Mouse (Mus musculus) liver, embryonic 11.5 days (tissue): Measurements from ENCODE around the gene Cmtm7. TPM values are rescaled to one million over a fixed set of nuclear protein-coding genes. Genes with fewer than 3 reads are reported as not detected.

Source experiments
- ATAC-seq: fragments of 200-750 bp; cut with Nextera tagmentation; replicated peaks from 2 replicates; pipeline ENCODE4 v1.8.0; 2017; ENCODE audit warnings: moderate number of reproducible peaks, mild to moderate bottlenecking, moderate TSS enrichment, moderate library complexity; ENCODE audit not compliant: low FRiP score
- DNase-seq: peaks from one replicate; pipeline ENCODE4 v3.0.0-alpha.2; 2017; ENCODE audit warnings: low spot score
- H3K27ac ChIP-seq: fragments of 300-500 bp; sonication (generic); 2 replicates; pipeline ENCODE4 v1.5.1; 2014; ENCODE audit warnings: mild to moderate bottlenecking, low read depth, low read length, control low read depth
- H3K27me3 ChIP-seq: fragments of 300-500 bp; sonication (generic); replicated peaks from 2 replicates; pipeline ENCODE4 v1.6.1; 2014; ENCODE audit warnings: low read length, mixed read lengths; ENCODE audit not compliant: control insufficient read depth, insufficient read depth
- H3K36me3 ChIP-seq: fragments of 300-500 bp; sonication (generic); 2 replicates; pipeline ENCODE4 v1.6.1; 2014; ENCODE audit warnings: mild to moderate bottlenecking, low read length, moderate library complexity, mixed read lengths; ENCODE audit not compliant: control insufficient read depth, insufficient read depth
- H3K4me1 ChIP-seq: fragments of 300-500 bp; sonication (generic); replicated peaks from 2 replicates; pipeline ENCODE4 v1.6.1; 2014; ENCODE audit warnings: low read length, mixed read lengths; ENCODE audit not compliant: control insufficient read depth, insufficient read depth
- H3K4me2 ChIP-seq: fragments of 300-500 bp; sonication (generic); 2 replicates; pipeline ENCODE4 v1.6.1; 2014; ENCODE audit warnings: mild to moderate bottlenecking, control low read depth, moderate library complexity
- H3K4me3 ChIP-seq: fragments of 300-500 bp; sonication (generic); 2 replicates; pipeline ENCODE4 v1.5.1; 2014; ENCODE audit warnings: low read depth, low read length, control low read depth
- H3K9ac ChIP-seq: fragments of 300-500 bp; sonication (generic); 2 replicates; pipeline ENCODE4 v1.6.1; 2014; ENCODE audit warnings: low read depth, low read length, control low read depth
- H3K9me3 ChIP-seq: fragments of 300-500 bp; sonication (generic); 2 replicates; pipeline ENCODE4 v1.6.1; 2016; ENCODE audit warnings: low read length, inconsistent platforms, mixed read lengths; ENCODE audit not compliant: control insufficient read depth
- WGBS: fragments of 180-500 bp; shearing (Covaris S2); extraction: QIAGEN DNeasy Blood & Tissue Kit; methylation state at CpG from one replicate; pipeline ENCODE4 v1.1.7; 2014; 5-methylcytosine and 5-hydroxymethylcytosine counted together
- polyA plus RNA-seq: library from polyadenylated mRNA; unstranded; fragments of >200 nt; fragmentation: Nextera tagmentation; extraction: Ambion mirVana; gene quantifications from 2 replicates; pipeline ENCODE4 v1.2.1, GENCODE M21; 2014

Gene Cmtm7
- polyA plus RNA-seq, 1 experiment from 2014 or later: 99.4 TPM

- Histone ChIP-seq H3K4me2 (peak overlapping the region; percentile 48), H3K36me3 (no peaks in the 10 kb centered on the region), H3K4me1 (peaks cover 26% of the 10 kb centered on the region), H3K9me3 (no peaks in the 10 kb centered on the region), H3K4me3 (no peak overlapping the region), H3K9ac (no peak overlapping the region), H3K27ac (no peak overlapping the region), H3K27me3 (no peaks in the 10 kb centered on the region)
- ATAC-seq (no peak), DNase-seq (no peak)
- 43% methylated on average over 7 of the region's 7 CpGs for WGBS
Observed at GRCm38 (mm10) chr9:114778047-114778390, 3.6 kb downstream of the Cmtm7 start.

GRCm38 (mm10) chr9:114777178-114778046, 4.2 kb downstream of the Cmtm7 start:
- Histone ChIP-seq H3K9me3 (no peaks in the 10 kb centered on the region), H3K4me1 (peaks cover 26% of the 10 kb centered on the region), H3K36me3 (peaks cover 4% of the 10 kb centered on the region; the same call in 1 of the 2 replicates), H3K4me3 (no peak overlapping the region), H3K27ac (peak overlapping the region; percentile 71), H3K4me2 (peak overlapping the region; percentile 48), H3K9ac (no peak overlapping the region), H3K27me3 (no peaks in the 10 kb centered on the region)
- WGBS: 39% methylated on average over 6 of the region's 6 CpGs
- ATAC-seq (no peak), DNase-seq (no peak)

GRCm38 (mm10) chr9:114776361-114776760, 5.3 kb downstream of the Cmtm7 start:
- Histone ChIP-seq H3K9ac (no peak overlapping the region), H3K4me2 (no peak overlapping the region), H3K36me3 (peaks cover 8% of the 10 kb centered on the region; the same call in 1 of the 2 replicates), H3K27ac (no peak overlapping the region), H3K4me3 (no peak overlapping the region), H3K9me3 (no peaks in the 10 kb centered on the region), H3K27me3 (no peaks in the 10 kb centered on the region), H3K4me1 (peaks cover 26% of the 10 kb centered on the region)
- 74% methylated on average over 3 of the region's 3 CpGs for WGBS
- DNase-seq: no peak
- ATAC-seq: no peak

- 0 out of 2 replicates have a peak overlapping the region, but pooled peaks have one; percentile 9 for H3K9ac ChIP-seq
- ATAC-seq (no peak), DNase-seq (no peak)
- no peak overlapping the region; the same call in 1 of the 2 replicates for H3K4me2 ChIP-seq
- H3K9me3 ChIP-seq: no peaks in the 10 kb centered on the region
- peaks cover 10% of the 10 kb centered on the region; the same call in 1 of the 2 replicates for H3K36me3 ChIP-seq
- H3K4me3 ChIP-seq: no peak overlapping the region
- 46% methylated on average over 4 of the region's 4 CpGs for WGBS
- H3K27me3 ChIP-seq: no peaks in the 10 kb centered on the region
- no peak overlapping the region for H3K27ac ChIP-seq
- H3K4me1 ChIP-seq: peaks cover 21% of the 10 kb centered on the region
Observed at GRCm38 (mm10) chr9:114775272-114775671, 6.4 kb downstream of the Cmtm7 start.

- Histone ChIP-seq H3K4me3 (no peak overlapping the region), H3K36me3 (peaks cover 12% of the 10 kb centered on the region; the same call in 1 of the 2 replicates), H3K9me3 (no peaks in the 10 kb centered on the region), H3K4me2 (no peak overlapping the region), H3K27ac (no peak overlapping the region), H3K4me1 (peaks cover 16% of the 10 kb centered on the region), H3K9ac (no peak overlapping the region), H3K27me3 (no peaks in the 10 kb centered on the region)
- 69% methylated on average over 6 of the region's 6 CpGs for WGBS
- no peak for DNase-seq
- ATAC-seq: no peak
Observed at GRCm38 (mm10) chr9:114774629-114775028, 7.0 kb downstream of the Cmtm7 start.

GRCm38 (mm10) chr9:114771565-114771964, 10.1 kb downstream of the Cmtm7 start:
- ATAC-seq (no peak), DNase-seq (no peak)
- H3K27ac ChIP-seq: no peak overlapping the region
- no peak overlapping the region for H3K4me2 ChIP-seq
- H3K4me1 ChIP-seq: peaks cover 8% of the 10 kb centered on the region
- H3K36me3 ChIP-seq: peaks cover 15% of the 10 kb centered on the region; the same call in 1 of the 2 replicates
- H3K9ac ChIP-seq: no peak overlapping the region
- no peaks in the 10 kb centered on the region for H3K27me3 ChIP-seq
- no peaks in the 10 kb centered on the region for H3K9me3 ChIP-seq
- WGBS: 85% methylated on average over 7 of the region's 7 CpGs
- no peak overlapping the region for H3K4me3 ChIP-seq

- Histone ChIP-seq H3K9me3 (no peaks in the 10 kb centered on the region), H3K36me3 (peaks cover 15% of the 10 kb centered on the region; the same call in 1 of the 2 replicates), H3K4me3 (no peak overlapping the region), H3K27me3 (no peaks in the 10 kb centered on the region), H3K4me1 (peaks cover 3% of the 10 kb centered on the region; the same call in 1 of the 2 replicates), H3K4me2 (no peak overlapping the region), H3K9ac (no peak overlapping the region), H3K27ac (no peak overlapping the region)
- WGBS: 59% methylated on average over 4 of the region's 4 CpGs
- ATAC-seq: no peak
- DNase-seq: no peak
Observed at GRCm38 (mm10) chr9:114770224-114770623, 11.4 kb downstream of the Cmtm7 start.

GRCm38 (mm10) chr9:114768066-114768465, 13.6 kb downstream of the Cmtm7 start:
- H3K9me3 ChIP-seq: no peaks in the 10 kb centered on the region
- H3K27ac ChIP-seq: no peak overlapping the region
- no peak overlapping the region for H3K4me2 ChIP-seq
- 61% methylated on average over 10 of the region's 10 CpGs for WGBS
- no peak overlapping the region for H3K9ac ChIP-seq
- H3K27me3 ChIP-seq: no peaks in the 10 kb centered on the region
- no peak overlapping the region for H3K4me3 ChIP-seq
- no peak for DNase-seq
- H3K4me1 ChIP-seq: no peaks in the 10 kb centered on the region; the same call in 1 of the 2 replicates
- no peak for ATAC-seq
- peaks cover 15% of the 10 kb centered on the region; the same call in 1 of the 2 replicates for H3K36me3 ChIP-seq

GRCm38 (mm10) chr9:114767507-114767906, 14.1 kb downstream of the Cmtm7 start:
- Histone ChIP-seq H3K27me3 (no peaks in the 10 kb centered on the region), H3K9me3 (no peaks in the 10 kb centered on the region), H3K9ac (no peak overlapping the region), H3K4me3 (no peak overlapping the region), H3K4me1 (no peaks in the 10 kb centered on the region; the same call in 1 of the 2 replicates), H3K4me2 (no peak overlapping the region), H3K36me3 (peaks cover 17% of the 10 kb centered on the region; the same call in 1 of the 2 replicates), H3K27ac (no peak overlapping the region)
- WGBS: 93% methylated on average over 2 of the region's 2 CpGs
- ATAC-seq: no peak
- DNase-seq: no peak
